Mouse (Mus musculus): ENCODE data around the gene Arhgef26.

Gene Arhgef26

GRCm38 (mm10) chr3:62447151-62447550, 109.0 kb downstream of the Arhgef26 start:
- no peak for DNase-seq (ENCODE audit: low read depth, low spot score)

- no peak for DNase-seq (ENCODE audit: low read depth, low spot score)
Measured at GRCm38 (mm10) chr3:62449871-62450496, 111.8 kb downstream of the Arhgef26 start.

DNA sequence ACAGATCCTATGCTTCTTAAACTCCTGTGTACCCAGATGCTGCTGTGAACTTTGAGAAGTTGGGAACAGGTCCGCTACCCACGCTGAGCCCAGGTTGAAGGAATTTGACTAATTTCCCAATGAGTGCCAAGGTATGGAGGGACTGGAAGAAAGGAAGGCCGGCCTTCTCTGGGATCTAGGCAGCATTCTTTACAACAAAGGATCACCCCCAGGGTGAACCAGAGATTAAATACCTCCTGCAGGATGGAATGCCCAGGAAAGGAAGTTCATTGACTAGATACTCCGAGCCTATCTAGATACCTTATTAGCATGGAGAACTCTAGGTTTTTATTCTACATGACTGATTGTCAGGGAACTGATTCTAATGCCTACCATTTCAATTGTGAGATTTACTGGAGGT, 114.8 kb downstream of the Arhgef26 start:
- no peak for DNase-seq (ENCODE audit: low read depth, low spot score)

- no peak for DNase-seq (ENCODE audit: low read depth, low spot score)
Measured at GRCm38 (mm10) chr3:62454096-62454495, 116.0 kb downstream of the Arhgef26 start.

GRCm38 (mm10) chr3:62455854-62456253, 117.7 kb downstream of the Arhgef26 start:
- no peak for DNase-seq (ENCODE audit: low read depth, low spot score)

DNA sequence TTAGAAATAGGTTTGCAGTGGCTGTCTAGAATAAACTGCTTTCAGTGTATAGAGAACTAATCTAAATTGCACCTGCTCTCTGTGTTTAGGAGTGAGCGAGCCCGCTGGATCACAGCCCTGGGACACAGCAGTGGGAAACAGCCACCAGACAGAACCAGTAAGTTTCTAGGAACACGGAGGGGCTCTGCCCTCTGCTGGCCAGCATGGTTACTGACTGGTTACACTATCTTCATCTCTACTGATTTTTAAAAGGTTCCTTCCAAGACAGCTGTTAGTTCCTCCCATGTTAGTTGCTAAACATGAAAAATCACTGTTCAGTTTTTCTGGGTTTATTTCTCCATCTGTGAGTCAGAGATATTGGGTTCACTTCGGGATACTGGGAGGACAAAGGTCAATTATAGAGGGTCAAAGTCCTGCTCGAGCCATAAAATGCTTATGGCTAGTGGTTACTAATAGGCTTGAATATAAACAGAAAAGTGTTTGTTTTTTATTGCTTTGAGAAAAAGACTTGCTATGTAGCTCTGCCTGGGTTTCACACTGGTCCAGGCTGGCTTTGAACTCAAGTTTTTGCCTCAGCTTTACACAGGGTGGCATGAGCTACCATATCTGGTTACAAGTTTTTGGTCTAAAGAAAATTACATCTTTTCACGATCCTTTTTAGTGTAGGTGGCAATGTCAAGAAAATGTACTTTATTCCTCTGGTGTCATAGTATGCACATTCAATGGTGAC, 120.3 kb downstream of the Arhgef26 start:
- peak; percentile 56 for DNase-seq (ENCODE audit: low read depth, low spot score)

DNA sequence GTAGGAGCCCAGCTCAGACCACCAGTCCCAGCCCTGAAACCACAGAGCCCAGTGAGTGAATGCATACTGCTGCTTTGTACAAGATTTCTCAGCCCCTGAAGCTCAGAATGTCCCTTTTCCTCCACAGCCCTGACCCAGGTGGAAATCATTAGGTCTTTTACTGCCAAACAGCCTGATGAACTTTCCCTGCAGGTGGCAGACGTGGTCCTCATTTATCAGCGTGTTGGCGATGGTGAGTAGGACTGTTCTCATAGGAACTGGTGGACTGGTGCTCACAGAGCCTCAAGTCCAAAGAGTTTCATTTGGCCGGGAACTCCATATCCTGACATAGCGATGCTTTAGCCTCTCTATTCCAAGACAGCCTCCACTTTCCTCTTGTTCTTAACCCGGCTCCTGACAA, 121.3 kb downstream of the Arhgef26 start:
- DNase-seq (ENCODE audit: low read depth, low spot score): no peak

GRCm38 (mm10) chr3:62464276-62464675, 126.1 kb downstream of the Arhgef26 start:
- DNase-seq (ENCODE audit: low read depth, low spot score): no peak

- DNase-seq (ENCODE audit: low read depth, low spot score): no peak
Measured at GRCm38 (mm10) chr3:62470179-62470578, 132.0 kb downstream of the Arhgef26 start.

- no peak for DNase-seq (ENCODE audit: low read depth, low spot score)
Measured at GRCm38 (mm10) chr3:62484340-62484739, 146.2 kb downstream of the Arhgef26 start.

DNA sequence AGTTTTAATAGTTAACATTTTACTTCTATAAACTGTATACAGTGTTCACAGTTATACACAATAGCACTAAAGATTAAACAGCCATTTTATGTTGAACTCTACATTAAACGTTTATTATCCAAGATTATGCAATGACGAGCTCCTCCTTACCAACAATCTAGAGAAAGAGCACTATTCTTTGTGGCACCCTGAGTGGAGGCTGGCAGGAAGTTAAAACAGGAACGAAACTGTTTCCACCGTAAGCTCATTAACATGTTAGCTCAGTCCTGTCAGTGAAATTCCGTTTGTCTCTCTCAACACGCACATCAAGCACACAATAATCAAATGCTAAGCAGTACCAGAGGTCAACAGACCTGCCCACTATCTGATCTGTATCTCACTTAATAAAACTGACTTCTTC, 154.4 kb downstream of the Arhgef26 start:
- DNase-seq (ENCODE audit: low read depth, low spot score): no peak

GRCm38 (mm10) chr3:62499327-62499726, 161.2 kb downstream of the Arhgef26 start:
- no peak for DNase-seq (ENCODE audit: low read depth, low spot score)

GRCm38 (mm10) chr3:62505166-62505900, 167.2 kb downstream of the Arhgef26 start:
- no peak for DNase-seq (ENCODE audit: low read depth, low spot score)

GRCm38 (mm10) chr3:62506488-62507205, 168.5 kb downstream of the Arhgef26 start, which contains the start of gene Dhx36:
Gene Dhx36, minus strand, starts transcription at chr3:62507004.
- DNase-seq (ENCODE audit: low read depth, low spot score): peak; percentile 98

GRCm38 (mm10) chr3:62507206-62507647, 169.1 kb downstream of the Arhgef26 start:
- no peak for DNase-seq (ENCODE audit: low read depth, low spot score)

All from CD4-positive, CD25-positive, alpha-beta regulatory T cell, adult 2 months (primary cell).